Mouse (Mus musculus) myocyte (in vitro differentiated cells): ENCODE results near the gene Arhgap11a.

Experiments
- MAX ChIP-seq: IDR thresholded peaks from one replicate; pipeline ENCODE4 v1.6.1; 2011; ENCODE audit warnings: low read depth, mild to moderate bottlenecking, control low read depth
- POLR2A ChIP-seq: IDR thresholded peaks from one replicate; pipeline ENCODE4 v1.6.1; 2011; ENCODE audit warnings: low read depth, mild to moderate bottlenecking, control low read depth, moderate library complexity; ENCODE audit not compliant: insufficient read length

GRCm38 (mm10) chr2:113893385-113894122 lies 45.1 kb upstream of the Arhgap11a start:
- TF ChIP-seq POLR2A (no peak), MAX (no peak)
